Mouse (Mus musculus): ENCODE measurements at regions not wholly inside any gene's neighbourhood (a gene's known extent, or its start where the extent isn't known, plus 50 kb on each side); places are given as distances from the start of the nearest gene placed in this dataset.
"Not testable (repeated sequence)": the region's sequence is repeated elsewhere in the genome, so short reads cannot be mapped to it uniquely, and the experiment has no call there.

GRCm38 (mm10) chr9:30599756-30600155, 172.8 kb downstream of the Snx19 start:
- Histone ChIP-seq H3K4me3 (no peak overlapping the region), H3K4me2 (replicated peaks) (no peak overlapping the region), H3K9me3 (no peaks in the 10 kb centered on the region), H3K27ac (no peak overlapping the region), H3K4me1 (no peaks in the 10 kb centered on the region), H3K36me3 (no peaks in the 10 kb centered on the region), H3K9ac (no peak overlapping the region), H3K27me3 (no peaks in the 10 kb centered on the region)
- 83% methylated on average over 7 of the region's 7 CpGs for WGBS
- ATAC-seq (ENCODE audit: low FRiP score, low read depth), result no peak

GRCm38 (mm10) chr9:30597691-30598090, 170.8 kb downstream of the Snx19 start:
- no peak for ATAC-seq (ENCODE audit: low FRiP score, low read depth)
- Histone ChIP-seq H3K9ac (no peak overlapping the region), H3K4me3 (no peak overlapping the region), H3K27me3 (no peaks in the 10 kb centered on the region), H3K4me2 (replicated peaks) (no peak overlapping the region), H3K9me3 (no peaks in the 10 kb centered on the region), H3K4me1 (no peaks in the 10 kb centered on the region), H3K36me3 (no peaks in the 10 kb centered on the region), H3K27ac (no peak overlapping the region)
- WGBS, result 80% methylated on average over 4 of the region's 4 CpGs

GRCm38 (mm10) chr9:30597092-30597491, 170.2 kb downstream of the Snx19 start:
- H3K27me3 ChIP-seq; H3K36me3 ChIP-seq; H3K4me2 ChIP-seq (replicated peaks); H3K9me3 ChIP-seq; ATAC-seq (ENCODE audit: low FRiP score, low read depth); H3K4me3 ChIP-seq; H3K9ac ChIP-seq; H3K4me1 ChIP-seq; H3K27ac ChIP-seq: not testable (repeated sequence)
- WGBS, result 80% methylated on average over 6 of the region's 6 CpGs

- Histone ChIP-seq H3K4me1 (peaks cover 6% of the 10 kb centered on the region), H3K9ac (no peak overlapping the region), H3K9me3 (no peaks in the 10 kb centered on the region), H3K36me3 (no peaks in the 10 kb centered on the region), H3K4me3 (no peak overlapping the region), H3K27me3 (no peaks in the 10 kb centered on the region), H3K27ac (no peak overlapping the region), H3K4me2 (replicated peaks) (no peak overlapping the region)
- ATAC-seq (ENCODE audit: low FRiP score, low read depth), result no peak
- WGBS, result 86% methylated on average over 2 of the region's 2 CpGs
Measured at GRCm38 (mm10) chr9:30592601-30593000, 165.7 kb downstream of the Snx19 start.

GRCm38 (mm10) chr9:30591246-30591645, 164.3 kb downstream of the Snx19 start:
- H3K9ac ChIP-seq, result no peak overlapping the region
- no peak overlapping the region for H3K4me3 ChIP-seq
- H3K9me3 ChIP-seq, result no peaks in the 10 kb centered on the region
- H3K27ac ChIP-seq, result no peak overlapping the region
- peaks cover 7% of the 10 kb centered on the region for H3K4me1 ChIP-seq
- no peaks in the 10 kb centered on the region for H3K36me3 ChIP-seq
- ATAC-seq (ENCODE audit: low FRiP score, low read depth), result peak; percentile 32; the same call in 1 of the 2 replicates
- no peak overlapping the region for H3K4me2 ChIP-seq (replicated peaks)
- H3K27me3 ChIP-seq, result no peaks in the 10 kb centered on the region
- whole genome bisulfite sequencing, result 78% methylated on average over 5 of the region's 5 CpGs

GRCm38 (mm10) chr9:30590661-30591179, 163.8 kb downstream of the Snx19 start:
- H3K4me3 ChIP-seq, result no peak overlapping the region
- WGBS, result 66% methylated on average over 6 of the region's 6 CpGs

GRCm38 (mm10) chr9:30581271-30581821, 154.4 kb downstream of the Snx19 start:
- H3K9me3 ChIP-seq, result no peaks in the 10 kb centered on the region
- no peaks in the 10 kb centered on the region for H3K27me3 ChIP-seq
- no peaks in the 10 kb centered on the region for H3K36me3 ChIP-seq
- H3K4me2 ChIP-seq (replicated peaks), result no peak overlapping the region
- H3K9ac ChIP-seq, result no peak overlapping the region
- H3K27ac ChIP-seq, result no peak overlapping the region
- H3K4me3 ChIP-seq, result no peak overlapping the region
- 94% methylated on average over 9 of the region's 9 CpGs for WGBS
- no peak for ATAC-seq (ENCODE audit: low FRiP score, low read depth)
- peaks cover 3% of the 10 kb centered on the region; the same call in 1 of the 2 replicates for H3K4me1 ChIP-seq

More at GRCm38 (mm10) chr9:30590661-30591179, 163.8 kb downstream of the Snx19 start:
- no peak for ATAC-seq (ENCODE audit: low FRiP score, low read depth)
- Histone ChIP-seq H3K9ac (no peak overlapping the region), H3K4me2 (replicated peaks) (no peak overlapping the region), H3K4me1 (peaks cover 10% of the 10 kb centered on the region), H3K27me3 (no peaks in the 10 kb centered on the region), H3K36me3 (no peaks in the 10 kb centered on the region), H3K9me3 (no peaks in the 10 kb centered on the region), H3K27ac (no peak overlapping the region)

- no peaks in the 10 kb centered on the region for H3K4me1 ChIP-seq
- whole genome bisulfite sequencing, result 34% methylated on average over 6 of the region's 6 CpGs
- no peak for ATAC-seq (ENCODE audit: low FRiP score, low read depth)
Measured at GRCm38 (mm10) chr9:30580500-30580899, 153.6 kb downstream of the Snx19 start.

GRCm38 (mm10) chr9:30578213-30578612, 151.3 kb downstream of the Snx19 start:
- no peaks in the 10 kb centered on the region for H3K27me3 ChIP-seq
- H3K27ac ChIP-seq, result no peak overlapping the region
- H3K9me3 ChIP-seq, result no peaks in the 10 kb centered on the region
- no peak for ATAC-seq (ENCODE audit: low FRiP score, low read depth)
- H3K9ac ChIP-seq, result no peak overlapping the region
- 76% methylated on average over 3 of the region's 3 CpGs for WGBS
- no peak overlapping the region for H3K4me2 ChIP-seq (replicated peaks)
- no peak overlapping the region for H3K4me3 ChIP-seq
- H3K36me3 ChIP-seq, result no peaks in the 10 kb centered on the region
- H3K4me1 ChIP-seq, result peaks cover 4% of the 10 kb centered on the region

More at GRCm38 (mm10) chr9:30580500-30580899, 153.6 kb downstream of the Snx19 start:
- H3K9ac ChIP-seq, result no peak overlapping the region
- H3K36me3 ChIP-seq, result no peaks in the 10 kb centered on the region
- H3K4me3 ChIP-seq, result no peak overlapping the region
- H3K27me3 ChIP-seq, result no peaks in the 10 kb centered on the region
- no peak overlapping the region for H3K4me2 ChIP-seq (replicated peaks)
- H3K27ac ChIP-seq, result no peak overlapping the region
- H3K9me3 ChIP-seq, result no peaks in the 10 kb centered on the region

- WGBS, result 70% methylated on average over 4 of the region's 4 CpGs
- ATAC-seq (ENCODE audit: low FRiP score, low read depth), result no peak
- H3K4me2 ChIP-seq (replicated peaks), result no peak overlapping the region
- no peaks in the 10 kb centered on the region for H3K9me3 ChIP-seq
- H3K4me1 ChIP-seq, result peaks cover 10% of the 10 kb centered on the region
- H3K27ac ChIP-seq, result no peak overlapping the region
- H3K36me3 ChIP-seq, result no peaks in the 10 kb centered on the region
- no peaks in the 10 kb centered on the region for H3K27me3 ChIP-seq
- no peak overlapping the region for H3K4me3 ChIP-seq
- H3K9ac ChIP-seq, result no peak overlapping the region
Measured at GRCm38 (mm10) chr9:30577243-30577642, 150.3 kb downstream of the Snx19 start.

GRCm38 (mm10) chr9:30575531-30575930, 148.6 kb downstream of the Snx19 start:
- WGBS, result 79% methylated on average over 3 of the region's 3 CpGs
- Histone ChIP-seq H3K4me2 (replicated peaks) (no peak overlapping the region), H3K27ac (no peak overlapping the region), H3K9me3 (no peaks in the 10 kb centered on the region), H3K4me1 (peaks cover 16% of the 10 kb centered on the region), H3K4me3 (no peak overlapping the region), H3K36me3 (no peaks in the 10 kb centered on the region), H3K27me3 (no peaks in the 10 kb centered on the region), H3K9ac (no peak overlapping the region)
- ATAC-seq (ENCODE audit: low FRiP score, low read depth), result no peak

GRCm38 (mm10) chr9:30573294-30573693, 146.4 kb downstream of the Snx19 start:
- Histone ChIP-seq H3K9ac (no peak overlapping the region), H3K36me3 (no peaks in the 10 kb centered on the region), H3K4me1 (peaks cover 19% of the 10 kb centered on the region), H3K27me3 (no peaks in the 10 kb centered on the region), H3K27ac (peak overlapping the region; percentile 35; the same call in 1 of the 2 replicates), H3K4me2 (replicated peaks) (no peak overlapping the region), H3K4me3 (no peak overlapping the region), H3K9me3 (no peaks in the 10 kb centered on the region)
- WGBS, result 34% methylated on average over 1 of the region's 1 CpGs
- ATAC-seq (ENCODE audit: low FRiP score, low read depth), result no peak

GRCm38 (mm10) chr9:30571014-30571413, 144.1 kb downstream of the Snx19 start:
- no peaks in the 10 kb centered on the region for H3K36me3 ChIP-seq
- H3K9me3 ChIP-seq, result no peaks in the 10 kb centered on the region
- WGBS, result 27% methylated on average over 2 of the region's 2 CpGs
- peak; percentile 77 for ATAC-seq (ENCODE audit: low FRiP score, low read depth)
- H3K27me3 ChIP-seq, result no peaks in the 10 kb centered on the region
- H3K9ac ChIP-seq, result no peak overlapping the region
- H3K4me3 ChIP-seq, result no peak overlapping the region
- H3K27ac ChIP-seq, result no peak overlapping the region
- peaks cover 19% of the 10 kb centered on the region for H3K4me1 ChIP-seq
- H3K4me2 ChIP-seq (replicated peaks), result no peak overlapping the region

Data from limb, embryonic 13.5 days (tissue).